Mouse (Mus musculus) lung, postnatal 36 days (tissue): ENCODE data around the gene Dnajc15.
A peak's percentile ranks its signal among the peaks of the same experiment; 100 is the strongest.

Experiments used
- DNase-seq: peaks from one replicate; pipeline ENCODE4 v3.0.0; 2022; ENCODE audit warnings: mixed read lengths

Dnajc15 gene

DNA sequence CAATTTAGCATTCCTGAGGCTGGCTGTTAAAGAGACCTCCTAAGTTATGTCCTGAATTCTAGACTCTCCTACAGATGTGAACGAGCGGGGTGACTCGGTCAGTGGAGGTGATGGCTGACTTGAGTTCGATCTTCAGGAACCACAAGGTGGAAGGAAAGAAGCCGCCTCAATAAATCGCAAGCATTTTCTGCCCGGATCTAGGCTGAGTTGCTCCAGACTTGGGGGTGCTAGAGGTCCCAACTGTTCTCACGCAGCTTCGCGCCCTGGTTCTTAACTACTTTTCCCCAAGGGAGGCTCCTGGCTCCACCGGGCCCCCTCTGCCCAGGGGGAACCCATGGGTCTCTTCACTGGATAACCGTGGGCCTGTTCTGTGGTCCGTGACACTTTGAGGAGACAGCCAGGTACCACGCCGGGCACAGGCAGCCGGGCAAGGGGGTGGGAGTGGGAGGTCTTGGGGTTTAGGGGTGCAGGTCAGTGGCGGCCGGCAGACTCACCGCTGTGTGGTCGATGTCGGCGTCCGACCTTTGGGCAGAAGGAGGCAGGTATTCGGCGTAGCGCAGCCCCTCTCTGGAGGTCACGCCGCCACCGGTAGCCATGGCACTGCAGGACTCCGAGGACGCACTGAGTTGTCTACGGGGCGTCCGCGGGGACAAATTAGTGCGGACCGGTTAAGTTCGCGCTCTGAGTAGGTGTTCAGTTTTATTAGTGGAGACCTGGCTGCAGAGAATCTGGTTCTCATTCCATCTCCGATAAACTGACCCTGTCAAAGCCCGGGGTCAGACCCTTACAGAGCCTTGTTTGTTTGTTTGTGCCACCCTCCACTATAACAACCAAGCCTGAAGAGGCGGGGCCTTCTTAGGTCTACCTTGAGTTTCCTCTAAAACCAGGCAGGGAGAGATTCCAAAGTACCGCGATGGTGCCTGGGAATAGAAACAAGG, at the start of gene Dnajc15:
Dnajc15 (minus strand) TSS at position 822 of the 938 bp plus-strand sequence.
- DNase-seq: peak; percentile 91

DNA sequence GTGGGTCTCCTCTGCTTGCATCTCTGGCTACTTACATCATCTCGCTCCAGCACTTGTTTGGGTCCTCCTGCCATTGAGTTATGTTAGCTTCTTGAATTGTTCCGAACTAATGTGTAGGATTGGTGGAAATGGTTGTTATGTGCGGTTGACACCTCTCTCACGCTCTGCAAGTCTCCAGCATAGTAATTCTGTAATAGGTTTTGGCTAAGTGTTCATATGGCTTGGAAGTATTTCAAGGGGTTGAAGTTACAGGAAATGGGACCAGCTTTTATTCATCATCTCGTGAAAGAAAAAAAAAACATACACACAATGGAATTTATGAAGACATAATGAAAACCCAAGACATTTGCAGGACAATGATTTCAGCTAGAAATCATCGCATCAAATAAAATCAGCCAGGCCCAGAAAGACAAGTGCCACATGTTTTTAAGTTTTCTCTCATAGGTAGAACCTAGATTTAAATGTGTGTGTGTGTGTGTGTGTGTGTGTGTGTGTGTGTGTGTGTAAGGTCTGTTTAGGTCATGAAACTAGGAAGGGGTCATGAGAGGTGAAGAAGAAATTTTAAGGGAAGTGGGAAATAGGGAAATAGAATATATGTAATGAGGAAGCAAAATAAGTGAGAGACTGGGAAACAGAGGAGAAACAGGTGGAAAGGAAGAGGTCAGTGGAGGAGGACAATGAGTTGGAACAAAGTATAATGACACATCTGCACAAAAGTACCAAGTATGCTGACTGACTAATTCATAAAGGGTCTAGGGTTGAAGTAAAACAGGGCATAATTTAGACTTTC, 48.3 kb upstream of the Dnajc15 start:
- DNase-seq: no peak

DNA sequence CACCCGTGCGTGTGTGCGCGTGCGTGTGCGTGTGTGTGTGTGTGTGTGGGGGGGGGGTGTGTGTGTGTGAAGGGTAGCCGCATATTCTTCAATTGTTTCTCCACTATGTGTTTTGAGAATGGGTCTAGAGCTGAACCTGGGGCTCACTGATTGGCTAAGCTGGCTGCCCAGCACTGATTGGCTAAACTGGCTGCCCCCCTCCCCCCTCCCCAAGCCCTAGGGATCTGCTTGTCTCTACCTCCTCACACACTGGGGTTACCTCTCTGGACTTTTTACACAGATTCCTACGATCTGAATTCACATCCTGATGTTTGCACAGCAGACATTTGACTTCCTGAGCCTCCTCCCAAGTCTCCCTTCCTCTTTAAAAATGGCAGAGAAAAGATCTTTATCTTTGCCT, 46.7 kb upstream of the Dnajc15 start:
- DNase-seq: no peak

DNA sequence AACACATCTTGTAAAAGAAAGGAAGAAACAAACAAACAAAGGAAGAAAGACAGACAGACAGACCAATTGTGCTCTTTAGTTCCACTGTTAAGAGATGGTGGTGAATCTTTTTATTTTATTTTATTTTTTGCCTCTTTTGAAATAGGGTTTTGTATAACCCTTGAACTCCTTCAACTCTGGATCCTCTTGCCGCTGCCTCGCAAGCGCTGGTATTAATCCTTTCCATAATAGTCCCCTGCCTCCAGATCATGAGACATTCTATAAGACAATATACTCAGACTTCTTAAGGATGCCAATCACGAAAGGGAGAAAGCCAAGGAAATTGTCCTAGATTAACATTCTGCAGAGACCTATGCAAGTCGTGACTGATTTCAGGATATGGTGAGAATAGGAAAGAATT, 40.9 kb upstream of the Dnajc15 start:
- no peak for DNase-seq

DNA sequence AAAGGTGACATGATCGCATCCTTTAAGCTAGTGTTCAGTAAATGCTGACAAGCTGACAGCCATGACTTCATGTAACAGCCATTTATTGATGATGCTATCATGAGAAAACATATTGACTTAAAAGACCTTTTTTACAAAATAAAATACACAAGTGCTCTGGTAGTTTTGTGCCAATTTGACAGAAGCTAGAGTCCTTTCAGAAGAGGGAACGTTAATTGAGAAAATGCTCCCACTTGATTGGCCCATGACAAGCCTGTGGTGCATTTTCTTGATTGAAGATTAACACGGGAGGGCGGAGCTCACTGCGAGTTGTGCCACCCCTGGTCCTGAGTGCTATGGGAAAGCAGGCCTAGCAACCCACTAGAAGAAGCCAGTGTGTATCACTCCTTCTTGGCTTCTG, 31.7 kb upstream of the Dnajc15 start:
- DNase-seq: no peak

DNA sequence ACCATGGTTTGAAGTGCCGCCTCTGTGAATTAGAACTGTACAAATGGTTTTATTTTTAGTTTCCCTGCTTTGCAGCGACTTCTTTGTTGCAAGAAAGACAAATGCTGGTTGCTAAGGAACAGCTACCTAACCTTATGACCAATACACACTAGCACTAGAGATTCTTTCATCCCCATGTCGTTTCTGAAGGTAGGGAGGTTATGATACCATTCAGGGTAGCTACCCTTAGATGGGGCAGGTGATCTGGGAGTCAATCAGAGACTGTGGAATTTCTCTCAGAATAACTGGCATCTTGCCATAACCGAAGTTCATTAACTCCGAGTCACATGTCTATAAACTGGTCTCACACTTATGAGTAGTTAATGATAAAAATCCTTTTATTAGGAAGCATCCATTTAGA, 30.5 kb upstream of the Dnajc15 start:
- no peak for DNase-seq

DNA sequence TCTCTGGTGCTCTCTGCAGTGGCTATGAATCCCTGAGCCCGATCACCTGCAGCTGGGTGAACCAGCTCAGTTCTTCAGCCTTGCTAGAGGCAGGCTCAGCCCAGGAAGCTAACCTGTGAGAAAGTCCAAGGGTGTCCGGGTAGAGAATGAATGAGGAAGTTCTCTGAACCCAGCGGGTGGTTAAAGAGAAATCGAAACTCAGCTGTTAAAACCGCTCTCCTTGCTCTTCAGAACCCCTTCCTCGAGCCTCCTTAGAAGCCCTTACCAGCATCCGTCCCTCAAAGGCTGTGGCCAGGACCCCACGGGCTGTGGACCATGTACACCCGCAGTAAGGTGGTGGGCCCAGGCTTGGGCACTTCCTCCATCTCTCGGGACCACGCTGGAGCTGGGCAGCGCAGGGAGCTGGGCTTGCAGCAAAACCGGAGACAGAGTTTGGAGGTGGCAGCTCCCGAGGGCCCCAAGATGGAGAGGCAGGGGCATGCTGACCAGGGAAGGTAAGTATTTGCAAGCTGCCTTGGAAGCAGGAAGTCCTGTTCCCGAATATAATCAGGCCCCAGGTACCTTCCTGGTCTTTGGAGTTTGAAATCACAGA, 29.3 kb upstream of the Dnajc15 start, which contains the start of gene Epsti1:
Epsti1 (plus strand) TSS at position 69 of the 592 bp plus-strand sequence.
- DNase-seq: peak; percentile 40

DNA sequence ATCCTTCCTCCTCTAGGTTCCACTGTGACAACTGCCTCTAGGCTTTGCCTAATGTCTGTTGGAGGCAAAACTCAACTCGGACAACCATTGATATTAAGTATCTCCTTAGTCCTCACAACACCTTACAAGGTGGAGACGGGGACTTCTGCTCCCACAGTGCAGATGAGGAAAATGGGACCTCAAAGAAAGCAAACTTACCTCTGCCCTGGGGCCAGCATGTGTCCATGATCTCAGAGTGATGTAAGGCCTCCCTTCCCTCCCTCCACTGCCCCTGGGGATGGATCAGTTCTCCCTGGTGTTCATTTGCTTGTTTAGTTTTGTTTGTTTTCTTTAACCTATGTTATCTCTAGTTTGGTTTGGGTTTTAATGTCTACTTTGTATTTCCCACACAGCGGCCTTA, 27.6 kb upstream of the Dnajc15 start:
- no peak for DNase-seq

DNA sequence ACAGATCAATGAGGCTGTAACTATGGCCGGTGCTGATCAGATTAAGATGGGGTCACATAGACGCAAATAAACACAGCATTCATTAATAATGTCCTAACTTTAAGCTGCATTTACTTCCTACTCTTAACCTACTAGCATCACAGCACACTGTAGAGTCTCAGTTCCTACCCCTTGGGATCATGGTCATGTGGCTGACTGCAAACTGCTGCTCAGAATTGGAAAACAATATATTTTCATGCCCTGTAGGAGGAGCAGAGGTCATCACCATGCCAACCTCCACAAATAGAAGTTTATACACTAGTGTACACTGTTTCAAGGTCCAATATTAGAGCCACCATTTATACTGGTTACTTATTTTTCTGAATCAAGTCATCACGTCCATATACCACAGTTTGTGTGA, 21.0 kb upstream of the Dnajc15 start:
- peak; percentile 4 for DNase-seq

DNA sequence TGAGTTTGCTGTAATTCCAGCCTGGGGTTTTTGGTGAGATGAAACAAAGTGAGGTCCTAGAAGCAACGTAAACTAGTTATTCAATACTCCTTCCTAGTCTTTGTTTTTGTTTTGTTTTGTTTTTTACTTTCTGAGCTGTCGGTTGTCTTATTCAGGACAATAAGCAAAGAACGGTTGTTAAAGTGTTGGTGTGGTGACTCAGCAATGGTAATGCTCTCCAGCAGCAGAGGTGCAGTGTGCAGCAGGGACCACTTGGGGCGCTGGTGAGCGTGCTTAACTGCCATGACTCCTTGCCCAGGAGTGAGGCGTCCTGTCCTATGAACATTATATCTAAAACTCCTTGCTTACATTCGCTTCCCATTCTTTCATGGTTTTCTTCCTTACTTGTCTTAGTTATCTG, 15.0 kb upstream of the Dnajc15 start:
- DNase-seq: no peak

DNA sequence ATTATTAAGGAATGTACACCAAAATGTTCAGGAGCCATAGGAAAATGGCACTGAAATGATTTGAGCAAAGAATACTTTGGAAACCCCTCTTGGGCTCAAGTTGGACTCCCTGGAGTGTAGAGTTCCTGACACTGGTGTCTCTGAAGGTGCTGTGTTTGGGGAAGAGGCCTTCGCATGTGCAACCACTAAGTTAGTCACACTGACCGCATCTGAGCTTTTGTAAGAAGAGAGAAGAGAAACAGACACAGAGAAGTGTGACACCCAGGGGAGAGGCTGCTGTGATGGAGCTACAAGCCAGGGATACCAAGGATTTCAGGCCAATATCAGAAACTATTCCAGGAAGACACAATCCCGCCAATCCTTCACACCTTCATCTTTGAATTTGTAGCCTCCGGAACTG, 12.0 kb upstream of the Dnajc15 start:
- DNase-seq: no peak

DNA sequence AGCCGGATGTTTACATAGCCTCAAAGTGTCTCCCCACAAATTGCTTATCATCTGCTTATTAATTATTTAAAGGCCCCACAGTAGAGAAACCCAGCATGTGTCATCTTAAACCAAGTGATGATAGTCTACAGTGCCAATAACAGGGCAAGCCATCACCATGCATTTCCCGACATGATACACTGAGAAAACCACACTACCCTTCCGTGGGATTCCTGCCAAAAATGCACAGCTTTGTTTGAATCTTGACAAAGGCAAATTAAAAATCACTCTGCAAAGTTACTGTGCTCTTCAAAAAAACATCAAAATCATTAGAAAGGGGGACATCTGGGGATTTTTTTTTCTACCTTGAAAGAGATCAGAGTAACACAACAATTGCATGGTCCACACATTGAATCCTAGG, 11.5 kb upstream of the Dnajc15 start:
- no peak for DNase-seq

DNA sequence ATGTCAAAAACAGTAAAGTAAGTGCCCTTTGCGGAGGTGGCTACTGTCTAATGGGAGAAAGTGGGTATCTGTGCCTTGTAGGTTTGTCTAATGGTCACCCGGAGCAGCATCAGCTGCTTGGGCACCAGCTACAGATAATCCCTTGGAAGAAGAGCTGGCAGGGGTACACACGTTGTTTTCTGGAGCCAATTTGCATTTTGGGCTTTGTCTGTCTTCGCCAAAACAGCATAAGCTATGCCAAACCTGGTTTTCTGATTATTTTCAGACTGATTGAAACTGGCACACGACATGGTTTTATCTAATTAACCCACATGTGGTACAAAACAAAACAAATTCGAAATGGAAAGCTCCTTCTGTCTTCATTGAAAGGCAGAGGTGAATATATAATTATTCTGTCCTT, 7.7 kb upstream of the Dnajc15 start:
- no peak for DNase-seq

DNA sequence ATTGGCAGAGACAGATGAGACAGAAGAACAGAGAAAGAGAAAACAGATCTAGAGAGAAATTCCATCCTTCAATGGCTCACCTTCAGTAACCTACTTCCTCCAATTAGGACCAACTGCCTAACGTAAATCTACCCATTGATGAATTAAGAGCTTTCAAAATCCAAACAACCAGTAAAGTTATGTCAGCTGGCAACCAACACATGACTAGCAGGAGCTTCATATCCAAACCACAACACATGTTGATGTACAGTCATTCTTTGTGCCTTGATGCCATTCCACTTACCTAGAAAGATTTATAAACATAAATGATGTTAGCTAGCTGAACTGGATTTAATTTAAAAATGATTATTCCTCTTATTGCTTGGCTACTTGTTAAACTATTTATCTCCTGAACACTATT, 7.1 kb upstream of the Dnajc15 start:
- DNase-seq: no peak

DNA sequence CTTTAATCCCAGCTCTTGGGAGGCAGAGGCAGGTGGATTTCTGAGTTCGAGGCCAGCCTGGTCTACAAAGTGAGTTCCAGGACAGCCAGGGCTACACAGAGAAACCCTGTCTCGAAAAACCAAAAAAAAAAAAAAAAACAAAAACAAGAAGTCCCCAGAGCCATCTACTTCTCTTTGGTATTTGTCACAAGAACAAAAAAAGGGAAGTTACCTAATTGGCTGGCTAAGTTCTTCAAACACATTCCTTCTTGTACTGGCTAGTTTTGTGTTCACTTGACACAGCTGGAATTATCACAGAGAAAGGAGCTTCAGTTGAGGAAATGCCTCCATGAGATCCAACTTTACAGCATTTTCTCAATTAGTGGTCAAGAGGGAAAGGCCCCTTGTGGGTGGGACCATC, 3.0 kb upstream of the Dnajc15 start:
- peak; percentile 12 for DNase-seq

DNA sequence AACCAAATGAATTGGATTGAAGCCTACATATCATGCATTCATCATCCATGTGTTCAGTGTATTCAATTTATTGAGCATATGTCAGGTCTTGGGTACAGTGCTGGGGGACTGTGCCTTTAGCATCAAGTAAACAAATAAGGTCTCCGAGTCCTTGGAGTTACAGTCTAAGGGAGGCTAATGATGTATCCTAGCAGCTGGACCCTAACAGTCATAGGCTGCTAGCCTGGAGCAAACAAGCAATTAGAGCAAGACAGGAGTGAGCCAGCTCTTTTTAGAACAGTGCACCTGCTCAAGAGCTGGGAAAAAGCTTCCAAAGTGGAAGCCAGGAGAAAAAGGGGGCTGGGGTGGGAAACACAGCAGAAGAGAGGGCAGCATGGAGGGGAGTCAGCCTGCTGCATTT, 1.3 kb upstream of the Dnajc15 start:
- no peak for DNase-seq

DNA sequence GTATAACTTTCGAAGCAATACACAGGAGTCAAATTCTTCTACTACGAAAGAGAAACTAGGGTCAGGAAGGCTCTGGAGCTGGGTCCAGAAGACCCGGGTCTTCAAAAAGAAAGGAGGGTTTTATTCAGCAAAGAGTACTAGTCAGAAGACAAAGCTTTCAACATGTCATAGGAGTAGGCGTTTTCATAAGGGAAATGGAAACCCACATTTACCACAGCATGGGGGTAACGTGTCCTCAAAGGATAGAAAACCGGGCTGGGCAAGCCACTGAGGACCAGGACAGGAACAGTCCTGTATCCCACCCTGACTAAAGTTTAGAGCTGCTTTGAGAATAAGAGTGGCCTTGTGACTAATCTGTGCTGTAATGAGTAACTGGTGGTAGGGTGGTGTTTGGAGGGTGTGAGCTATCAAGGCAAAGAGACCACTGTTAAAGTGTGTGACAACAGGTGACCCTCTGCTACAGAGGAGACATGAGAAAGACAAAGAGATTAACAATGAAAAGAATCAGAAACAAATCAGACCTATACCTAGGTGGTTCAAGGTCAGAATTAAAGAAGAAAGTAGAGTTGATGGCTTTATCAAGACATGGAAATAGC, 3.4 kb downstream of the Dnajc15 start:
- peak; percentile 15 for DNase-seq

DNA sequence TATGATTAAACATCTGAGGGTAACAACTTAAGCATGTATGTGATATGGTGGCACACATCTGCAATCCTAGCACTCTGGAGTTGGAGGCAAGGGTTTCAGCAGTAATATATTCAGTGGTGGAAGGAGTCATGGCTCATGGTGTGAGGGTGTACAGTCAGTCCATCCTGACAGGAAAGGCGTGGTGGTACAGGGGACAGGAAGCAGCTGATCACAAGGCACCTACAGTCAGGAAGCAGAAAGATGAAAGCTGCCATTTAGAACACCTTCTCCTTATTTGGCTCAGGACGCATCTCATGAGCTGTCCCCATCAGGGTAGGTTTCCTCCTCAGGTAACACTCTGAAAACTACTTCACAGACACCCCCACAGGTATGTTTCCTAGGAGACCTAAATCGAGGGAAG, 4.0 kb downstream of the Dnajc15 start:
- DNase-seq: no peak

DNA sequence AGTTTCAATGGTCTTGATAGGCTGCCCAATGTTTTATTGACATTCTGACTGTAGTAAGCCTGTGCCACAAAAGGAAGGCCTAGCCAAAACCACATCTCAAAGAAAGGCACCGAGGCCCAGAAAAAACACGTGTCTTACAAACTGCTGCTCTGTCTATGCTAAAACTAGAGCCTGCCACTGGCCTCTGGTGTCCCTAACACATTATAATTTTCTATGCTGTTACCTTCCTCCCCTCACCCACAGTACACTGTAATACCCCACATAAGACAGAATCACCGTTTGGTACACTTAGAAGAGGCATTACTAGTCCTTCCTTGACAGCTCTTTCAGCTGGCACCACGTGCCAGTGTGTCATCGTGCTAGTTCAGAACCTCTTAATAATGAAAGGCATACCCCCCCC, 7.3 kb downstream of the Dnajc15 start:
- no peak for DNase-seq

DNA sequence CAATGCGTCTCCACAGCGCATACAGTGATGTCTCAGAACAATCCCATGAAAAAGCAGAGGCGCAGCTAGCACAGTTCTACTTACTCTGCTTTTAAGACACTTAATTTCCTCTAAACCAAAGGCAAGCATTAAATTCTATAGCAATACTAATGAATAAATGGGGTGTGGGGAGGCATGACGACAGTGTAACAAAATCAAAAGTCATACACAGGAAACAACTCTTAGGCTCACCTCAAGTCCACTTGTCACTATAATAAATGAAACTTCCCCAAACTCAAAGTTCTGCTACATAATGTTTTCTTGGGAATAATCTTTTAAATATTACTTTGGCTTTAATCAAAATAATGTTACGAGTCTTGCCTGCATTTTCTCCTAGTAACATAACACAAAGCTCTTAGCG, 10.4 kb downstream of the Dnajc15 start:
- no peak for DNase-seq

DNA sequence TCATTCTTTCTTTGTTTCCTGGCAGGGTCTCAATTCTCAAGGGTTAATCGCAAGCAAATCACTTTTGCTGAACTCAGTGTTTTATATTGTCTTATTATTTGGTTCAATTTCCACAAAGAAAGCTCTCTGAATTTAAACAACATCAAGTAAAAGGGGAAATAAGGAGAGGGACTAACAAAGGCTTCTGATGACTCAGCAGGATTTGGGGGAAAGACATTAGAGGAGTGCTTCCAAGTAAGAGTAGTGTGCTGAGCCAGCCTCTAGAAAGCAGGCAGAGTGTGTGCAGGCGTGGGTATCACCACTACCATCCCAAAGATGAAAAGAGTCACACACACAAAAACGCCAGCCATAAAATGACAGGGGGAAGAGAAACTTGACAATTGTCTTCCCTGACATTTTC, 10.9 kb downstream of the Dnajc15 start:
- DNase-seq: no peak

DNA sequence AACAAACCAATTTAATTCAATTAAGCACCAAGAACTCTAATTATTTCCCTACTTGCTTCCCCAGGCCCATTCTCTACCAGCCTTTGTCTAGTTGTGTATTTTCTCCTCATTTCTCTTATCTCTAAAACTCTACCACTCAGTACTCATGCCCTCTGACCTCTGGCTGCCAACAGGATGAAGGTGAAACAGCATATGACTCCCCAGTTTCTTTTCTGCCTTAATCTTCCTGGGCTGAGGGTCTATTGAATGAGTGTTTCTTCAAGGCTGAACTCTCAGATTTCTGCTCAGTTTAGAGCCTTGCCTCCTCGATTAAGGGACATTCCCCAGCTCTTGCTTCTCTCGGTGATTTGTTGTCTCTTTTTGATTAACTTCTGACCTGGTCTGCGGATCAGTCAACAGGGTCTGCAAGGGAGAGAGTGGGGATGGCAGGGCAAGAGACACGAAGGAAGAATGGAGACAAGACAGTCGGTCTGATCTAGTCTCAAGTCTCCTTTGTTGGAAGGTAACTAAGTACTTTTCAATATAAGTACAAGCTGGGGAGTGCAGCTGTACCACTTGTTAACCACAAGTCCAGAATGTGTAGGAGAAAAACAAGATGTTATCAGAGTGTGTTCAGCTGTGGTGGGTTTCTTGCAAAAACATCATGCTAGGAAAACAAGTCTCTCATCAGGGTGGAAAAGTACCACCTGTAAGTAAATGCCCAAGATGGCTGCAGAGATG, 13.9 kb downstream of the Dnajc15 start:
- DNase-seq: no peak

DNA sequence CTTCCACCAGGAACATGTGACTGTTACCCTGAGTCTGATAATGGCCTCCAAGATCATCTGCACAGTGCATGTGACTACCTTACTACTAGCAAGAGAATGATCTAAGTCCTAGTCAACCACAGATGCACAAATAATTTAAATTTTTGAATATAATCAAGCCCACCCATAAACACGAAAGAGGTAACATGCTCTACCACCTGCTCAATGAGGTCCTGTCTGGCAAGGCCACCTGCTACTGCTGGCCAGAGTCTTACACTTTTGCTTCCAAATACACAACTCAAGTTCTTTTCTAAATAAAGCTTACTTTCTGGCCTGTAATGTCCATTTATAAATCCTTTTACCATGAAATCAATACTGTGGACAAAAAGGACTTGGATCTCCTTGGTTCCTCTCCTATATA, 15.0 kb downstream of the Dnajc15 start:
- no peak for DNase-seq
